Mouse (Mus musculus) brain, embryonic 14.5 days (tissue): ENCODE measurements around the gene Myo1h.

Source experiments
- CTCF ChIP-seq: fragments of 200-500 bp; IDR thresholded peaks from 2 replicates; pipeline ENCODE4 v1.5.1; 2012; ENCODE audit warnings: inconsistent platforms, mild to moderate bottlenecking, moderate library complexity, borderline replicate concordance; ENCODE audit not compliant: insufficient read depth, insufficient read length; ENCODE audit errors: extremely low read depth
- POLR2A ChIP-seq: fragments of 200-500 bp; IDR thresholded peaks from 2 replicates; pipeline ENCODE4 v1.6.1; 2012; ENCODE audit warnings: mild to moderate bottlenecking, inconsistent platforms, borderline replicate concordance; ENCODE audit not compliant: poor library complexity, insufficient read depth, insufficient read length, severe bottlenecking; ENCODE audit errors: extremely low read depth

GRCm38 (mm10) chr5:114369921-114370320 is 81.0 kb downstream of the Myo1h start:
- TF ChIP-seq CTCF (no peak), POLR2A (no peak)
